Mouse (Mus musculus) heart, adult 11 months (tissue): ENCODE data around the gene C9orf72.
"Not testable (repeated sequence)": the region's sequence is repeated elsewhere in the genome, so short reads cannot be mapped to it uniquely, and the experiment has no call there.

ENCODE experiments used
- DNase-seq: peaks from one replicate; pipeline ENCODE4 v3.0.0; 2022

The C9orf72 gene

DNA sequence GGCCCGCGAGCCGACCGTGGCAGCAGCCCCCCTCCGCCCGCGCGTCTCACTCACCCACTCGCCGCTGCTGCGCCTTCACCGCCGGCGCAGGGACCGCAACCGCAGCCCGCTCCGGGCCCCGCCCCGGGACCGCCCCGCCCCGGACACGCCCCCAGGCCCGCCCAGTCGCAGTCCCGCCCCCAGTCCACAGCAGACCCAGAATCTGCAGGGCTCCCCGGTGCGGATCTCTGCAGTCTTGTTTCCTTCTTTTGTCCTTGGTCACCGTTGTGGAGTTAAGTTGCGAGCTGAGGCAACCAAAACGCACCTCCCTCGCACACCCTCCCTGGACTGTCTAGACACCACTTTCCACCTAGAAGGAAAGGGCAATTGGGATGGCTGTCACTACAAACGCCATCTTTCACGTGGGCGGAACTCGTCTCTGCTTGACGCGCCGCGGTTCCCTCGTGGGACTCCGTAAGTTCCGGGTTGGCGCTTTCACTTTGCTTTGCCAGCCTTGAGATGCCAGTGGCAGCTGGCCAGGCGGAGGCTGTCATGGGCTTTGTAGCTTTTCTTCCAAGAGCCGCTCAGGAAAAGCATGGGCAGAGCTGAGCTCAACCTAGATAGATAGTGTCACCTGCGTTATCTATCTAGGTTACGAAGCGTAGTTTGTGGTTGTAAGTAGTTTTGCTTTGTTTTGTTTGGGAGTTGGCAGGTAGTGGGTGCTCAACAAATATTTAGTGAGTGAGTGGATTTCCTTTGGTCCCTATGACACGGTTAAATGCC is at the start of gene C9orf72:
Gene C9orf72, minus strand, starts transcription at position 442 of the 762 bp plus-strand sequence.
- DNase-seq, result peak; percentile 99

DNA sequence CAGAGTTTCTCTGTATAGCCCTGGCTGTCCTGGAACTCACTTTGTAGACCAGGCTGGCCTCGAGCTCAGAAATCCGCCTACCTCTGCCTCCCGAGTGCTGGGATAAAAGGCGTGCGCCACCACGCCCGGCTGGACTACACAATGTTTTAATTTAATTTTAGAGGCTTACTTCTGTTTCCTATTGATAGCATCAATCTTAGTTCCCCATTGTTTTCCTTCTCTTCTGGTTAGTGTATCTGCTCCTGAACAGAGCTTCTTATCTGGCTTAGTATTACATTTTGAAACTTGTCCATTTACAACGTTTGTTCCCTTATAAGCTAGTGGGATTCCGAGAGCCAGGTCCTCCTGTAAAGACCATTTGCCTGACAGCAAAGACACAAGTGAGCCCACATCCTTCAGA is 33.0 kb upstream of the C9orf72 start:
- peak; percentile 57 for DNase-seq

DNA sequence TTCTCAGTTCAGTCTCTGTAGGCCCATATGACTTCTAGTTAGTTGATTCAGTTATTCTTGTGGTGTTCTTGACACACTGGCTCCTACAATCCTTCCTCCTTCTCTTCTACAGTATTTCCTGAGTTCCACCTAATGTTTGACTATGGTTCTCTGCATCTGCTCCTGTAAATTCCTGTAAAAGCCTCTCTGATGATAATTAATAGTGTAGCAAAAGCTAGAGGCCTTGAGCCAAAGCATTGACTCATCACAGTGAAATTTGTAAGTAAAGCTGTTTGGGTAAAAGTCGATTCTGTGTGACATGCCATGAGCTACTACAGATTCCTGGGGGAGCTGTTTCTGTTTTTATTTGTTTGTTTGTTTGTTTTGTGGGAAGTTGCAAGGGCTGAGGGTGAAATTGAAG is 18.0 kb upstream of the C9orf72 start:
- no peak for DNase-seq

GRCm38 (mm10) chr4:35241735-35242134 is 15.8 kb upstream of the C9orf72 start:
- no peak for DNase-seq

DNA sequence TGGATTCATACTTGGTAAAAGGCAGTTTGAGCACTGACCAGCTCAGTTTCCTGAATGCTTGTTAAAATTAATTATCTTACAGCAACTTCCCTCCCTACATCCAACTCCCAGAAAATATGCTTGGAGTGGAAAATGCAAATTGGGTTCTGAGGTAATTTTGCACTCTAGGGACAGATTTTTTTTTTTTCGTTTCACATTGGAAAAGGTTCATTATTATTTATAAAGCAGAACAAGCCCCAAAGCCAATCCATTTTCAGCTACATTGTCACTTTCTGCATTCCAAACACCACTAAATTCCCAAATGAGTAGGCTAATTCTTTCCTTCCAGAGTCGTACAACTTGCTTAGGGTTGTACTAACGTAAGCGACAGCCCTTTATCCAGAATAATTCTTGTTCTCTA is 12.7 kb upstream of the C9orf72 start:
- DNase-seq, result no peak

DNA sequence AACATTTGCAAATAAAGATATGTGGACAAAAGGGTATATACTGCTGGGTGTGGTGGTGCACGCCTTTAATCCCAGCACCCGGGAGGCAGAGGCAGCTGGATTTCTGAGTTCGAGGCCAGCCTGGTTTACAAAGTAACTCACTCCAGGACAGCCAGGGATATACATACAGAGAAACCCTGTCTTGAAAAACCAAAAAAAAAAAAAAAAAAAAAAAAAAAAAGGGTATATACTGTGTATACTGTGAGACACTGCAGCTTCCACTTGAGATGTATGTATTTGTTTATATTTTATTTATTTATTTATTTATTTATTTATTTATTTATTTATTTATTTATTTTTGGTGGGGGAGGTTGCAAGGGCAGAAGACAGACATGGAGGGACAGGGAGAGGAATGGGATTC is 12.3 kb upstream of the C9orf72 start:
- not testable (repeated sequence) for DNase-seq

- no peak for DNase-seq
These were observed 10.3 kb upstream of the C9orf72 start for GRCm38 (mm10) chr4:35236313-35236712.

GRCm38 (mm10) chr4:35228260-35228659 is 2.3 kb upstream of the C9orf72 start:
- no peak for DNase-seq

GRCm38 (mm10) chr4:35226496-35226992 is 569 bp upstream of the C9orf72 start:
- DNase-seq, result no peak

GRCm38 (mm10) chr4:35225141-35225733 is 738 bp downstream of the C9orf72 start:
- peak; percentile 97 for DNase-seq

- DNase-seq, result no peak
These were observed 1.9 kb downstream of the C9orf72 start for GRCm38 (mm10) chr4:35224101-35224500.

DNA sequence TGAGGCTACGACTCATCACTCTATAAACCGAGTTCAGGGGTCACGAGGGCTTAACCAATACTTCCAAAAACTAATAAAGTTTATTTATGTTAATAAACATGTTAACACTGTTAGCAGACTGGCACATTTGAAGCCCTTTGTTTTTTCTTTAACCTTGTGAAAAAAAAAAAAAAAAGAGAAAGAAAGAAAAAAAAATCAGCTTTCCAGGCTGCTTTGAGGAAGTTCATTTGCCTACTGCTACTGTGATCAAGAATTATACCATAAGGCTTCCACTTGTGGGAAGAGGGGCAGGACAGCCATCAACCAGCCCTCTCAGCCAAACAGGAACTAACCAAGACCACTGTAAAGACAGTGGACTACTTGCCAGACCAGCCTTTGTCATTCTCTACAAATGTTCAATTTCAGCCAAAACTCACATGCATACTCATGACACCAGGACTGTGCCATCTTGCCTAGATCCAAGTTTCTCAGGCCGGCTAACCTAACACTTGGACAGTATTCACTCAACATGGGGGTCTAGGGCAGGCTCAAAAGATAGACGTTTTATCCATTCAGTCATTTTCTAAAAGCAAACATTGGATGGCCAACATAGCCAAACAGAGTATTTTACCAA is 2.5 kb downstream of the C9orf72 start:
- no peak for DNase-seq

GRCm38 (mm10) chr4:35221903-35222302 is 4.1 kb downstream of the C9orf72 start:
- DNase-seq, result peak; percentile 92

- DNase-seq, result no peak
These were observed 4.8 kb downstream of the C9orf72 start for GRCm38 (mm10) chr4:35221131-35221530.

GRCm38 (mm10) chr4:35220108-35220731 is 5.8 kb downstream of the C9orf72 start:
- DNase-seq, result no peak

- peak; percentile 66 for DNase-seq
These were observed 21.3 kb downstream of the C9orf72 start for GRCm38 (mm10) chr4:35204659-35205058.

GRCm38 (mm10) chr4:35203724-35204123 is 22.3 kb downstream of the C9orf72 start:
- DNase-seq, result no peak

- DNase-seq, result no peak
These were observed 24.3 kb downstream of the C9orf72 start for GRCm38 (mm10) chr4:35201700-35202099.

- no peak for DNase-seq
These were observed 33.2 kb downstream of the C9orf72 start for GRCm38 (mm10) chr4:35192725-35193124.

DNA sequence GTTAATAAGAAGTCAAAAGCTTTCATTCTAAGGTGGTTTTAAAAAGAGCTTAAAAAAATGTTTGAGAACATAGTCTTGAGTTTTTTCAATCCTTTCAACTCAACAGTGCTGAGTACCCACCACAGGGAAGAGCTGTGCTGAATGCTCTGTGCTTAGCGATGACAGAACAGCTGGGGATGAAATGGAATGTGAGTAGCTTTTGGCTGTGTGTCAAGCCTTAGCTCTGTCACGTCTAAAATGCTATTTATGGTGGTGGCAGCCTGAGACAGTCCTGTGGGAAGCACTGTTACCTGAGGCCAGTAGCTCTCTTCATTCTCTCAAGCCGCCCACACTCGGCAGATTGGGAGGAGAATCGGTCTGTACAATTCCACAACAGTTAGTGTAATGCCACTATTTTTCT is 36.2 kb downstream of the C9orf72 start:
- no peak for DNase-seq

DNA sequence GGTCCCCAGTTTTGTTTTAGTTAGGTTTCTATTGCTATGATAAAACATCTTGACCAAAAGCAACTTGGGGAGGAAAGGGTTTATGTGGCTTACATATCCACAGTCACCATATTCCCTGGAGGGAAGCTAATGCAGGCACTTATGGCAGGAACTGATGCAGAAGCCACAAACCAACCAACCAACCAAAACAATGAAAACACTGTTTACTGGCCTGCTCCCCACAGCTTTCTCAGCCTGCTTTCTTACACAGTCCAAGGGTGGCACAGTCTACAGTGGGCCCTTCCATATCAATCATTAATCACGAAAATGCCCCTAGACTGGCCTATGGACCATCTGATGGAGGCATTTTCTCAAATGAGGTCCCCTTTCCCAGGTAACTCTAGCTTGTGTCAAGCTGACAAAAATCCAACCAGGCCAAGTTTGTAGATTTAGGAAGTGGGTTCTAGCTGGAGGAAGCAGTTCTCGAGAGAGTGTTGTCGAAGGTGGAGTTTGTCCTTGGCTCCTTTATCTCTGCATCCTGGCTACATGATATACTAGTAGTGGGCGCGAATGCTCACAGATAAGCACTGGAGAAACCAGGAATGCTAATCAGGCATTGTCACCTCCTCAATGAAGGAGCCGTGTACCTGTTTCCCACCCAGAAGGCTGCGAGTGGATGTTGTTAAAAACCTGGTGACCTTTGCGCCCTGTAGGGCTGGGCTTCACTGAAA is 38.2 kb downstream of the C9orf72 start:
- DNase-seq, result no peak

DNA sequence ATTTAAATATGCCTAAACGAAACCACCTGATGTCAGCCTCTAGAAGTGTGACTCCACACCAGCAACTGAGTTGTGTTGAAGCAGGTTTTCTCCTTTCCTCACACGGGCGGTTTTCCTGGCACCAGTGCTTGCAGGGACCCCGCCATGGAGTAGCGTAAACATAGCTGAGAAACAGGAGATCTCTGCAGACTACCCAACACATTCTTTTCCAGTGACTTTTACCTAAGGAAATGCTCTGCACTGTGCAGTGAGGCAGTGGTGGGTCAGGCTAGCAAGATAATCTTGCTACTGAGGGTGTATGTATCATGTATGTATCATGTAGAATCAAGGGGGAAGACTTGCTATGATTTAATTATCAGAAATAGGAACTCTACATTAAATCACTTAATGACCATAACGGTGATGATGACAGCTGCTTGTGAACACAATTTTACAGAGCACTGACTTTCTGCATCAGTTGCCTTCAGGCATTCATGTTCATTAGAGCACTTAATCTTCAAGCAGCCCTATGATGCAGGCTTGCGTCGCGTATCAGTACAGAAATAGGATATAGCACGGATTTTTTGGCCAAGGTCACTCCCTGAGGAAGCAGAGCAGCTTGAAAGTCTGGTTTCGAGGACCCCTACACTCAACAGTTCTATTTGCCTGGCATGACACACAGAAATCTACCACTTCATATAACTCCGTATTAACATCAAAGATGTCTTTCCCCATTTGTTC is 47.9 kb downstream of the C9orf72 start:
- DNase-seq, result peak; percentile 80
